Mouse (Mus musculus) lung, adult 18-20 months (tissue): ENCODE results near the gene Armc9.

Experiments
- DNase-seq, 2 experiments: peaks; one replicate each; pipeline ENCODE4 v3.0.0; 2022; ENCODE audit warnings: mixed read lengths in 2 of 2

Gene Armc9

DNA sequence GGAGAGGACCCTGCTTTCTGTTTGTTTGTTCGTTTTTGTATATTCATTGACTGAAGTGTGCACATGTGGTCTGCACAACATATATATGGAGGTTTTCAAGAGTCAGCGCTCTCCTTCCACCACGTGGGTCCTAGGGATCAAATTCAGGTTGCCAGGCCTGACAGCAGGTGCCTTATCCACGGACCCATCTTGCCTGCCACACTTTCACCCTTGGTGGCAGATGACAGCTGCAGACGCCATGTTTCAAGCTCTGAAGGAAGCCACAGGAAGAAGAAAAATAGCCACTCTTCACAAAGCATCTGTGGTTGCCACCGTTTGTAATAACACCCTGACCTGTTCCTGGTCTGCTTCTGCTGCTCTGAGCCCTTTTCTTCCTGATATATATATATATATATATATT lies 130.7 kb downstream of the Armc9 start:
- no peak for DNase-seq

DNA sequence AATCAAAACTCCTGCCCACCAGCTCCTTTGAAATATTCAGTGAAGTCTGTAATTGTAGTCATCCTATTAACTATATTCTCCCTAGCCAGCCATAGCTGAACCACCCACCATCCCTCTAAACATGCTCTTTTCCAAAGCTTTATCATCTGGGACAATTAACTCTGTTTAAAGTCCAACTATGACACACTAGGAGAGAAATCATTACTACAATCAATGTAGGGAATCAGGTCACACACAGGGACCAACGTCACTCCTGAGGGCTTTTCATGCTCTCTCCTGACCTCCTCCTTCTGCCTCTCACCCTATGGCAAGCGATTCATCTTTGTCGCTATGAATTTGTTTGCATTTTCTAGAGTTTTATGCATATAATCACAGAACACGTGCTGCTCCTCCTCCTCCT lies 132.9 kb downstream of the Armc9 start:
- DNase-seq = no peak

DNA sequence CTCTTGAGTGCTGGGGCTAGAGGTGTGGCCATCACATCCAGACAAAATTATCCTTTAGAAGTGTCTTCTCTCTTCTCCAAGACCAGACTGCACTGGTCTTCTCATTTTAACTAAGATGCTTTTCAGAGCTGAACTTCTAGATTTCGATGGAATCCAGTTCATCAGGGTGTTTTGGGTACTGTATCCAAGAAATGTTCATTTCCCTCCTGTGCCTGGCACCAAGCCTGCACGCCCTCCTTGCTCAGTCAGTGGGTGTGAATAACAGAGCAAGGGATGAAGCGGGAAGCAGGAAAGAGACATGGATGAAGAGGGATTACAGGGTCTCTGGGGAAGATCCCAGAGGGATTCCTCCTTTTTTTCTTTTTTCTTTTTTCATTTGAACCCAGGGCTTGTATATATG lies 135.9 kb downstream of the Armc9 start:
- DNase-seq = no peak

DNA sequence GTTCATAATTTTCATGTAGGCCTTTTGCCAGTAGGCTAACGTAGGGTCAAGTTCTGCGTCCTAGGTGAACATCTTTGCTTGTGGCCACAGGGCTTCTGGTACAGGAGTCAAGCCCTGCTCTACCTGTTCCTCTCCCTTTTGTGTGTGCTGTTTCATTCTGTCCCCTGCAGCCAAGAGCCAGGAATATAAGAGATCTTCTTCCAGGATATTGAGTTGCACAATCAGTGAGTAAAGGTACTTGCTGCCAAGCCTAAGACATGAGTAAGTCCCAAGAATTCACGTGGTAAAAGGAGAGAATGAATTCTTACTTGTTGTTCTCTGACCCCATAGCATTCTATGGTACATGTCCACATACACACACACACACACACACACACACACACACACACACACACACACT lies 138.5 kb downstream of the Armc9 start:
- no peak for DNase-seq

DNA sequence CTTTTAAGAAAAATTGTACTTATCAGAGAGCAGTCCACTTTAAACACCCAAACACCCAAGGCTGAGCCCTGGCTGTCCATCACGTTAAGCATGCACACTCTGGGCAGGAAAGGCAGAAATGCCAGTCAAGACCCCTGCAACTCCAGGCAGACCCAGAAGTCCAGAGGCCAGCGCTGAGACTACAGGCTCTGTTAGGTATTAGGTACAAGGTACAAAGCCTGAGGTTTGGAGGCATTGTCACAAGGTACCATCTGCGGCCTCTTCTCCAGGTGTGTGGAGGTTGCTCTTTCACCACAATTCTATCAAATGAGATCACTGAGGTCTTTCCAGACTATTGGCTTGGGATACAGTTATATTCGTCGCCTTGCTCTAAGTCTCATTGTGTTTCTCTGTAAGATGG lies 139.3 kb downstream of the Armc9 start:
- no peak for DNase-seq

DNA sequence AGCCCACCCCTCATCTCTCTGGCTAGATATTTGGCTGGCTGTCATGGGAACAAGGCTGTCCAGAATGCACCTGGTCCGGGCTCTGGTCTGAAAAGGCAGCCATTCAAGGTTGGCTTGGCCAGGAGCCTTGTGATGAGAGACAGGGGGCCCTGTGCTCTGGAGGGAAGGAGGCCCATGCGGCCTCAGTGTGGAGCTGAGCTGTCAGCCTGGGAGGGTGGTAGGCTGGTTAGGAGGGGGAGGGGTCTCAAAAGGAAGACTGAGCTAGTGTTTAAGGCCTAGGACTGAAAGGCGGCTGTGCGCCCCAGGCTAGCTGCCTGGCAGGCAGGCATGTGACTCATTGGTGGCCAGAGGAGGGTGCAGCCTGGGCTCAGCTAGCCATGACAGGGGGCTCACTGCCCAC lies 139.9 kb downstream of the Armc9 start:
- no peak for DNase-seq

DNA sequence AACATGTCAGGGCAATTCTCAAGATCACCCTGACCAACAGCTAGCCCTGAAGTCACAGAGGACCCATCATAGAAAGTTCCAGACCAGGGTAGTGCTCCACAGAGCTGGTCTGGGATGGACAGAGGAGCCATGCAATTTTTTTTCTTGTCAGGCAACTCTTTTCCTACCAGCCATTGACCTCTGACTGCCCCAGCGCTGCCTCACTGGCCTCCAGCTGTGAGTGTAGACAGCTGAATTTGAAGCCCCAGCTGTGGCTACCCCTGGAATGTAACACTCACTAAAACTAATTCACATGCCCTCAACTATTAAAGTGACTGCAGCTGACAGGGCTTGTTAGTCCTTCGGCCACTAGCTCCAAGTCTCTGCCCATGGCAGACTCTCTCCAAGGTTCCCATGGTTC lies 145.5 kb downstream of the Armc9 start:
- DNase-seq = no peak

DNA sequence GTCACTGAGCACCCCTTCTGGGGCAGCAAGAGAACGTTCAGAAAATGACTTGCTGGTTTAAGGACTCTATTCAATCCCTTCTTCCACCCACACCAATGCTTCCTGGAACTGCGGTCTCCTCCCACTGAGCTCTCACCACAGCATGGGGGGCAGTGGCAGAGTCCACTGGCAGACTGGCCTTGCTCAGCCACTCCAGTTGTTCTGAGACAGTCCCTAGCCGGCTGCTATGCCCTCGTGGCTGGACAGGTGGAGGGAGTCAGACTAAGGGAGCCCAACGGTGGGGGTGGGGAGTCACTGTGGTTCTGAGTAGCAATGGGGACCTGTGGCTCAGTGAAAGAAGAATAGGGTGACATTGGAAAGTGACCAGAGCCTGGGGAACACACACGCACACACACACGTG lies 146.2 kb downstream of the Armc9 start:
- DNase-seq = no peak

DNA sequence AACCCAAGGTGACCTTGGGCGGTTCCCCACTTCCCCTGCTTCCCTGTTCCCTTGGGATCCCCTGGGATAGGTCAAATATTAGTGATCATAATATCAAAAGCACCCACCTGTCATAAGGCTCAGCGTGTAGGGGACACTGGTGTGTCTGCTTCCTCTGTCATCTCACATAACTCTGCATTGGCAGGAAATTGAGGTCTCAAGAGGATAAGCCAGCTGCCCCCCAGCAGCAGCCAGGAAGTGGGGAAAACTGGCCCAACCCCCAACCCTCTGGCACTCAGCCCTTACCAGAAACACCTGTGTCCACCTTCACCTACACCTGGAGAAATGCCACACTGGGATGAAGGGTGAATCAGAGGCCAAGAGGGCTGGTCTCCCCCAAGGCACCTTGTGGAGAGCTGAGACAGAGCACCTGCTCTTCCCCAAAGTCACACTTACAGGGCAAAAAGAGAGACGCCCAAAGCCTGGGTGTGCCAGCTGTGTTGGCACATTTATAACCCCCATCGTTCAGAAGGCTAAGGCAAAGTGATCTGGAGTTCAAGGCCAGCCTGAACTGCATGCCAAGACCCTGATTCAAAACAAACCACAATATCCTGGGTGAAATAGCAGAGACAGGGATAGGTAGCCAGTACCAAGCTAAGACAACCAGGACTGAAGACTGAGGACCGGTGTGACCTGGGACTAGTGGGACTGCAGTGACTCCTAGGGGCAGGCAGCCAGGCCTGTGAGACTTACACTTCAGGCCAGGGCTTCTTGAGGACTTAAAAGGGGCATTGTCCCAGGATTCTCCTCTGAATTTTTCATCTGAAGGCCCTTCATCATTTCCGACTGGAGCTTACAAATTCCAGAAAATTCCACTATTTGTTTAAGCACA lies 146.9 kb downstream of the Armc9 start:
- no peak for DNase-seq

DNA sequence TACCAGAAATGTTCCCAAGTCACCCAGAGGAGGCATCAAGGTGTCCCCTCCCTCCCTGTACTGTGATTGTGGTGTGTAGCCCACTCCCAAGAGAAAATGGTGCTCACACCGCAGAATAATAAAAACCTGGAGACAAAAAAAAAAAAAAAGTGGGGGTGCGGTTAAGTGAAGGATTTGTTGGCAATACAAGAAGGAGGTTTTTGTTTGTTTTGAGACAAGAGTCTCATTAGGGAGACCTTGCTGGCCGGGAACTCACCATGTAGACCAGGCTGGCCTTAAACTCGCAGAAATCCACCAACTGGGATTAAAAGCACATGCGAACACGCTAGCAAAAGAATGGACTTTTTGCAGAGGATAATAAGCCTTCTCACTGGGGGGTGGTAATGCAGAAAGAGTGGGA lies 148.0 kb downstream of the Armc9 start, which contains the start of gene B3gnt7:
B3gnt7 (plus strand) TSS at position 301 of the 400 bp plus-strand sequence.
- no peak for DNase-seq

DNA sequence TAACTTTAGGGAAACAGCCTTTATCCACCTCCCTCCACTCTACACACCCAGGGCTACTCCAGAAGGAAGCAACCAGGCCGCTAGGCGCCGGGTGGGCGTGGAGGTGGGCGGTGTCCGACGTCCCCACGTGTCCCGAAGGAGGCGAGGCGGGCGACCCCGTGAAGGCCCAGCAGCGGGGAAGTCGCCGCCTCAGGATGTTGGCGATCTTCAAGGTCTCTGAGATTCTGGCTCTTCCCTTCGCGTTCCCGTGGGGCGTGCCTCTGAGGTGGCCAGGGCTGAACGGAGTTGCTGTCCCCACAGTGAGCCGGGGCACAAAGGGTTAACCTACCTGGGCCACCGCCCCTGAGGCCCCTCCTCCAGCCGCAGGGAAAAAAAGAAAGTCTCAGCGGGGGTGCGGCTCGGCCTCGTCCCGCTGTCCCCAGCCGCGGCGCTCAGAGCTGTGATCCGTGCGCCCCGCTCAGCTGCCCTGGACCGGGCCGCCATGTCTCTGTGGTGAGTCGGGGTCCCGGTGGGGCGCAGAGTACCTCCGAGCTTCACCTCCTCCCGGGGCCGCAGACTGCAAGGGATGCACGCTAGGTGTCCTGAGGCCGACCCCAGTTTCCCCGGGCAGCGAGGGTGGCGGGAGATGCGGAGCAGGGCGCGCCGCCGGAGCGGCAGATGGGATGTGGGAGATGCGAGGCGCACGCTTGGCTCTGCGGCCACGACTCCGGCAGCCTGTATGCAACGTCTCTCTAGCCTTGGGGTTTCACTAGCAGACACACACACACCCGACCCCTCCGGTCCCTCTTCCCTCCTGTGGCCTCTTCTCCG lies 148.7 kb downstream of the Armc9 start:
- DNase-seq = peak; percentile 70 to 75

DNA sequence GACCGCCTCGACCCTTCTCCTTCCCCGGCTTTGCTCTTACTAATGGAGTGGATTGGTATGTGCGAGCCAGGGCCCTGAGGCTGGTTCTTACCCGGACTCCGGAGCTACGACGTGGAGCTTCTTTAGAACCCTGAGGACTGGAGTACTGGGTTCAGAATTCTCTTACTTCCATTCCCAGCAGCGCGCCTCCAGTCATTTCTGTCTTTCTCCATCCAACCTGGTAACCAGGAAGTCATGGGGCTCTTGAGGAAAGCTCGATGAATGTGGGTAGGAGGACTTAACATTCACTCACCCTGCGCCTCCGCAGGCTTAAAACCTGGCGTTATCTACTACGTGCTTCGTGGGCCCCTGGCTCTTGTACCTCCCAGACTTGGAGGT lies 149.3 kb downstream of the Armc9 start:
- no peak for DNase-seq

DNA sequence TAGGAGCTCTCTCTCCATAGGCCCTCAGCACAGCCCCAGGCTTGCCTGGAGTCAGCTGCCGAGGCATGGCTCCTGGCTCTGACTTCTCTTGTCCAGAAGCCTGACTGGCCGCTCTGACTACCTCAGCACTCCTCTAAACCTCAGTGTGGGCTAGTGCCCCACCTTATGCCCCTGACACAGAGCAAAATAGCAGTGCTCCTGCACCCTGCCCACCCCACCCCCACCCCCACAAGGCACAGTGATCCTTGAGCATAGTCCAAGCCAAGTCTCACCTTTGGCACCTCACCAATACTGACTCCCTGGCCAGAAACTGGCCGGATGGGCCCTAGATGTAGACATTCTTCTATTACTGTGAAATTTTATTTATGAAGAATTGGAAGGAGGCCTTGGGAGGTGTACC lies 152.1 kb downstream of the Armc9 start:
- no peak for DNase-seq

DNA sequence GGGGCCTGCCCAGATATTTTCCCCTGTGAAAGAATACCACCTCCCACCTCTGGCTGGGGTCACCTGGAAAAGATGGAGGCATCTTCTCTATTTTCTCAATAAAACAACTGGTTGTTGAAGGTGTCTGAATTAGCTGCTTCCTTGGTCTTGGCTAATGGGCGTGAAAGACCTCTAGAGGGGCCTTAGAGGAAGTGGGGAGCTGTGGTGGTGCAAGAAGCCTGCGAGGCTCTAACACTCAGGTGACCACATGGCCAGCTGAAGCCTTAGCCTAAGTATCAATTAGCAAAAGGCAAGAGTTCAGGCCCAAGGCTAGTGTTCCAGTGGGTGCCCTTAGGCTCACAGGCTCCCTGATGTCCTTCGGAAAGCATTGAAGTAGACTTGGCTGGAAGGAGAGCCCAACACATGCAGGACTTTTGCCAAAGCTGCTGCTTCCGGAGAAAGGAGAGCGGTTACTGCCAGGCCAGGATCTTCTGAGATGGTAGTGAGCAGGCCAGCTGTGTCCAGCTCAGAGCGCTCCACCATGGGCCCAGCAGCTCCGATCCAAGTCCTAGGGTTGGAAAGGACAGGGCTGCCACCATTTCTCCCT lies 152.7 kb downstream of the Armc9 start:
- no peak for DNase-seq

DNA sequence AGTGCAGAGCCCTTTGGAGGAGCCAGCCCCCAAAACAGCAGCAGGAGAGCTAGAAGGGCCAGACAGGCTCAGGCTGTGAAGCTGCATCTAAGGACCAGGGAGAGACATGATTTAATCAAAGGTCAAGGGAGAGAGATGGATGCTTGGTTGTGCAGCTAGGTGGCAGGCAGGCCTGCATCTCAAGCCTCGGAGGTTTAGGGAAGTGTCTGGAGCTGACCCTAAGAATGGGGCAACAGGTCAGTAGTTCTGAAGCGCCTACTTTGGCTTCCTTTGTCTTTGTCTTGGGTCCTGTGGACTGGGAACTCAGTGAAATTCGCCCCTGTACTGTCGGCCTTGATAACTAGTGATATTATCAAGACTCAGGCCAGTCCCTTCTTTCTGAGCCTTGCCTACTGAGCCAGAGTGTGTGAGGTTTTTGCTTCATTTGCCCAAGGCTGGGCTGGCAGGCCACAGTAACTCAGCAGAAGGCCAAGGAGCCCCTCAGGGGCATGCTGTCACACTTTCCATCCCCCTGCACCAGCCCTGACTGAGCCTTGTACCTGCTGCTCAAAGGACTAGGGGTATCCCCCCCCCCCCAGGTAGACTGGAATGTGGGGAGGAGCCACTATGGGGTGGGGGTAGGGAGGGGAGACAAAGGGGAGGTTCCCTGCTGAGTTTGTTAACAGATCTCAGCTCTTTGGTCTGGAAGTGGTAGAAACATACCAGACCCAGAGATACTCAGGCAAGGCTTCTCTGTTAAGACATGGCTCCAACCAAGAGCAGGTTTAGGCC lies 153.5 kb downstream of the Armc9 start:
- no peak for DNase-seq

DNA sequence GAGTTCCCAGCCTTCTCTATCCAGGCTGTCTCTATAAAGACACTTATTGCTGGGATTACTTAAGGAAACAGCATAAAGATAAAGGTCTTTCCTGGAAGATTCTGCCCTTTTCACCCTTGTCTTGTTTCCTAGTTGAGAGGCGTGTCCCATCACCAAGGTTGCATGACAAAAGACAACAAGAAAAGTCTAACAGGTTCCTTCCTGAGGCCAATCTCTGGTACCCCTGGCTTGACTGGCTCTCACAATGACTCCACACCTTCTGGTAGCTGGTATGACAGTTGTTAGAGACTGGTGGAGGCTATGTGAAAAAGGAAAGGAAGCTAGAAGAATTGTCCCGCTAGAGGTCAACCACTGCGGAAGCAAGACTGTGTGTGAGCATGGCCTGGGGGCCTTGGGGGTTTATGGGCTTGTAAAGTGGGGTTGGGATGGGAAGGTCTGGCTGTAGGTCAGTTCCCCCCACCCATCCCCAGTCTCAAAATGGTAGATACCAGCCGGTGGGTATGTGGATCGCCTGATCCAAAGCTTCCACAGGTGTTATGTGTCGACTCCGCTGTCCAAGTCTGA lies 154.8 kb downstream of the Armc9 start:
- DNase-seq = no peak

DNA sequence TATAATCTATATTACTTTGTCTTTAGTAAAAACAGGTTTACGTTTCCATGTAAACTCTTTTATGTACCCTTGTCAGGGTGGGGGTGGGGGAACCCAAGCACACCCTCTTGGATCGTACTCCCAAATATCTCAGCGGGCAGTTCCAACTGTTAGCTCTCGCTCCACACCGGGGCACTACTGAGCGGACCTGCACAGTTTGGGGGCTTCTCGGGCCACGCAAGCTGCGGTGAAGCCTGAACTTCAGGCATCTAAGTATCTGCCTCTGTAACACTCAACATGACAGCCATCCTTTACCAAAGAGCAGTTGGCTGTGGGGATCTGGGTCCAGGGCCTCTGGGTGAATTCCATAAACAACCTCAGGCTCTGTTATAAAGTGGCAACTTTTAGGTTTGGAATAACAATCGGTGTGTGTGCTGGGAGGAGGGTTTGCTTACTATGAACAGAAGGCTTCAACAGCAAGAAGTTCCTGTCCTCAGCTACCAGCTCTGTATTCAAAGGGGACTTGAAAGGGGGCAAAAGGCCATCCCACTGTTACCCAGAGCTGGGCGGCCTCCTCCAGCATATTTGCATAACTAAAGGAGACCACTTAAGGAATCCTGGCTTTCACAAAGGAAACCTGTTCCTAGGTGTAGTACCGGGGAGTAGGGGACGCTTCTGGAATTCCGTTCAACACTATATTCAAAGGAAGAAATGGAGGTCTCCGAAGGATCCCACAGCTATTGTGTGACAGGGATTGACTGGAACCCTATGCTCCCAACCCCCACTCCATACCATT lies 156.1 kb downstream of the Armc9 start:
- DNase-seq = no peak

DNA sequence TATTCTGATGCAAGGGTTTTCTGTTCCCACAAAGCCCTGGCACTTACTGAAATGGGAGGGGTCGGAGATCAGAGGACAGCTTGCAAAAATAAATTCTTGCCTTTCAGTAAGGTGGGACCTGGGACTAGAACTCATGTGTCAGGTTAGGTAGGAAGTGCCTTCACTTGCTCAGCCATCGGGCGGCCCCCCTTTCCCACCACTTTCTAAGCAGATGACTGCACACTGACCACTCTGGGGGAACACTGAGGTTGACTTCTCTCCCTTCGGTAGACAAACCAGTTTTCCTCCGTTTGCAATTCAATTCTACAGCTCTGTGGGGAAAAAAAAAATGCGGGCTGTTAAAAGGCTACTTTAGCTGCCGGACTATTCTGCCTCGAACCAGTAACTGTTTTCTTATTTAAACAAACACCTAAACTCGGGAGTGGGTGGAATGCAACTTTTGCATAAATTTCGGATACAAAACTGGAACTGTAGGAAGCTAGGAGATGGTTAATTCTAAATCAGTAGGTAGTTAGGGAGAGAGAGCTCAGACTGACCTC lies 157.0 kb downstream of the Armc9 start:
- no peak for DNase-seq

DNA sequence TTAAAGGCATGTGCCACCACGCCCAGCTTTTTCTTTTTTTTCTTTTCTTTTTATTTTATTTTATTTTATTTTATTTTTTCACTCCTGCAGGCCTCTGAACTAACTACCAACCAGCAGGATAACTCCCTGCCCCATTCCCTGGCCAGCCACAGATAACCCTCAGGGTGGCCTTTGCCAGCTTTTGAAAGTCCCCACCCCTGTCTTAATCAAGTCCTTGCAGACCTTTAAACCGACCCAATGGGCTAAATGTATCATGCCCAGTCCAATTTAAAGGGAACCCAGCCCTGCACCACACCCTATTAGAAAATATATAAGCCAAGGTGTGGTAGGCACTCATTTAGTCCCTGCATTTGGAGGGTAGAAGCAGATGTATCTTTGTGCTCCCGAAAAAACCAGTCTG lies 157.7 kb downstream of the Armc9 start:
- no peak for DNase-seq

DNA sequence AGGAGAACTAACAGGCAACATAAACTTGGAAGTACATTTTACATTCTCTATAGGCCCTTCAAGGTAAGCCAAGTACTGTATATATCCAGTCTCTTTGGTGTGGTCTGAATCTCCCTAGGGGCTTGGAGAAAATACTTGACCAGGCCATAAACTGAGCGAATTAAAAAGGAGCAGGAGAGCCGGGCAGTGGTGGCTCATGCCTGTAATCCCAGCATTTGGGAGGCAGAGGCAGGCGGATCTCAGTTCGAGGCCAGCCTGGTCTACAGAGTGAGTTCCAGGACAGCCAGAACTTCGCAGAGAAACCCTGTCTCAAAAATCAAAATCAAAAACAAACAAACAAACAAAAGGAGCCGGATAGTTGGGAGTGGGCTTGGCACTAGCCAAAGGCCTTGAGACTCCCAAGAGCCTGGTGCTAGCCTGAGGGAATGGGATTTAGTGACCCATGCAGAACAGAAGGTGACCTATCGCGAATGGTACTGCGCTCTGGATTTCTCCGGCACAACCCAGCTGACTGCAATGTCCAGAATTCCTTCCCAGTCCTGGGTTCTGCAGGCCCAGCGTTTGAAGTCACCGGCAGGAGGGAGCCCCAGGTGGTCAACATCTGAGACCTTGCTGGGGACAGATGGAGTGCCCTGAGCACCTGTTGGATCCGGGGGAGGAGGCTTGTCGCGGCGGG lies 158.7 kb downstream of the Armc9 start:
- no peak for DNase-seq

DNA sequence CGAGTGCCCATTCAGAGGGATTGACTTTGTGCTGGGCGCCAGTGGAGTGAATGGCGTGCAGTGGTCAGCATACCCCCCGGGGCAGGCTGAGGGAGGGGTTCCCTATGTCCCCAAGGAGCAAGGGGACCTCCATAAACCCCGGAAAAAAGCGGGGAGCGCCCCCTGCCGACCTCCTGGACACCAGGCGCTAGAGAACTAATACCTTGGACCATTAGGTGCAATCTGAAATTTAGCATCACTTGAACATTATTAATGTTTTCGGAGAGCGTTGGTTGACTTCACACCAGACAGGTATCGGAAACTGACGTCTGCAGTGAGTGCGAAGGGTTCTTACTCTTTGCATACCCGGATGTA lies 159.2 kb downstream of the Armc9 start:
- no peak for DNase-seq
